Mouse (Mus musculus) cerebellum, adult (tissue): ENCODE data around the gene Myo1g.
"Not testable (repeated sequence)": the region's sequence is repeated elsewhere in the genome, so short reads cannot be mapped to it uniquely, and the experiment has no call there.

ENCODE experiments used
- ATAC-seq: cut with Nextera tagmentation; 2 replicates; pipeline ENCODE4 v1.9.2; 2017; ENCODE audit warnings: mild to moderate bottlenecking, moderate library complexity, mixed read lengths; ENCODE audit not compliant: insufficient number of reproducible peaks, low FRiP score, low TSS enrichment

Myo1g gene

GRCm38 (mm10) chr11:6530746-6531145 lies 10.0 kb upstream of the Myo1g start:
- ATAC-seq = no peak

DNA sequence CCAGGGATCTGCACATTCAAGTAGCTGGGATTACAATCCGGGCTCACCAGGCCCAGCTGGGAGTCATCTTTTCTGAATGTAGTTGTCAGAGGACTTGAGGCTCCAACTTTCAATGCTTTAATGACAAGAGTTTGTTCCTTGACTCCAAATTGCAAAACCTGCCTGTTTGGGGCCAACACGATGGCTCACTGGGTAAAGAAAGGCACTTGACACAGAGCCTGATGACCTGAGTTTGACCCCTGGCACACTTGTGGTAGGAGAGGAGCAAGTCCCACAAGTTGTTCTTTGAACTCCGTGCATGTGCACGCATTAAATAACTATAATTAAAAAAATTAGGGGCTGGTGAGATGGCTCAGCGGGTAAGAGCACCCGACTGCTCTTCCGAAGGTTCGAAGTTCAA lies 9.2 kb upstream of the Myo1g start:
- ATAC-seq = no peak

GRCm38 (mm10) chr11:6528186-6529006 lies 7.6 kb upstream of the Myo1g start:
- ATAC-seq = peak; percentile 92

GRCm38 (mm10) chr11:6527256-6528185 lies 6.8 kb upstream of the Myo1g start:
- ATAC-seq = no peak

DNA sequence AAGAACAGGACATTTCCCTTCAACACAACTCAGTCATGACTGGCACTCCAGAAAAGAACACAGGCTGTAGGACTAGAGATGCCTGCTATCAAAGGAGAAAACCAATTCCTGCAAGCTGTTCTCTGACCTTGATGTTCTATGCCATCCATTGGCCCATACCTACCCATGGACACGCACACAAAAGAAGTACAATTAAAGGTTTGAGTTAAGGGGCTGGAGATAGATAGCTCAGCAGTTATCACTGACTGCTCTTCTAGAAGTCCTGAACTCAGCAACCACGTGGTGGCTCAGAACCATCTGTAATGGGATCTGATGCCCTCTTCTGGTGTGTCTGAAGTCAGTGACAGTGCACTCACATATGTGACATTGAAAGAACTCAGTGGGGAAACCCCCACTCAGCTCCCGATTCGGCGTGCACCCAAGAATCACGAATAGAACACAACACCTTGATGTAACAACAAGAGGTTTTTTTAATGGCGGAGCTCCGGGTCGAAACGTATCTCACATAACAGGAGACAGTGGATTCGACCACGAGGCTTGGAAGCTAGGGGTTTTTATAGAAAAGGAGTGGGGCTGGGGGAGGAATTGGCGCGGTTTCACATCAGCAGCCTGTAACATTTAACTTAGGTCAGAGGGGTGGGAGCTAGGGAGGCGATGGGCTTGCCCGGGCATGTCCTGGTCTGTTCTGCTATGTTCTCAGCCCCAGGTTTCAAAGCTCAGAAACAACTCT lies 5.9 kb upstream of the Myo1g start:
- ATAC-seq = not testable (repeated sequence)

- ATAC-seq = no peak
These were observed 4.5 kb upstream of the Myo1g start for GRCm38 (mm10) chr11:6525241-6525640.

DNA sequence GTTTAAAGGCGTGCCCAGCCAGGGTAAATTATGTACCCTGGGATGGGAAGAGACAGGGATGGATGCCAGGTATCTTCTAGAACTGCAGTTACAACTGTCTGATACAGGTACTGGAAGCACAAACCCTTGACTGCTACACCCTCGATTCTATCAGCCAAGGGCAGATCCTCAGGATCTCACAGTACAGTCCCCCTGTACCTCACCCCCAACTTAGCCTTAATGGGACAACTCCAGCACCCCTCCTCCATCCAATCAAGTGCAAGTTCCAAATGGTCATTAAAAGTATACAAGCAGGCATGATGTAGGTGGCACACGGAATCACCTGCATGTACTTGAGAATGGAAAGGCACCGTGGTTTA lies 4.1 kb upstream of the Myo1g start:
- no peak for ATAC-seq

DNA sequence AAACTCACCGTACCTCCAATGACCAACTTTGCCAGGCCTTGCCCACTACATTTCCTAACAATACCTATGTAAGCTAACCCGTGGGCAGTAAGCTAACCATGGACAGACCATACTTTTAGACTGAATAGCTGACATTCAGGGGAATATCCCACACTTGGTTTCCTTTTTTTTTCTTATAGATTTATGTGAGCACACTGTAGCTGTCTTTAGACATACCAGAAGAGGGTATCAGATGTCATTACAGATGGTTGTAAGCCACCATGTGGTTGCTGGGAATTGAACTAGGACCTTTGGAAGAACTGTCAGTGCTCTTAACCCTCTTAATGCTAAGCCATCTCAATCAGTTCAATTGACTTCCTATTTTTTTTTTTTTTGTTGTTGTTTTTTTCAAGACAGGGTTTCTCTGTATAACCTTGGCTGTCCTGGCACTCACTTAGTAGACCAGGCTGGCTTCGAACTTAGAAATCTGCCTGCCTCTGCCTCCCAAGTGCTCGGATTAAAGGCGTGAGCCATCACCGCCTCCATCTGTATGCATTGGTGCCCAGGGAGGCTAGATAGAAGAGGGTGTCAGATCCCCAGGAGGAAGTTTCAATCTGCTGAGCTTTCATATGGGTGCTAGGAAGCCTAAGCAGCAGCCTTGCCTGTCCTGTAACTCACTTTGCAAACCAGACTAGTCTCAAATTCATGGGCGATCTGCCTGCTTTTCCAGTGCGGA lies 3.6 kb upstream of the Myo1g start:
- ATAC-seq = no peak

GRCm38 (mm10) chr11:6523662-6524088 lies 2.9 kb upstream of the Myo1g start:
- no peak for ATAC-seq

- no peak for ATAC-seq
These were observed 2.2 kb upstream of the Myo1g start for GRCm38 (mm10) chr11:6522782-6523525.

GRCm38 (mm10) chr11:6519491-6520033 lies 1.2 kb downstream of the Myo1g start:
- ATAC-seq = no peak

DNA sequence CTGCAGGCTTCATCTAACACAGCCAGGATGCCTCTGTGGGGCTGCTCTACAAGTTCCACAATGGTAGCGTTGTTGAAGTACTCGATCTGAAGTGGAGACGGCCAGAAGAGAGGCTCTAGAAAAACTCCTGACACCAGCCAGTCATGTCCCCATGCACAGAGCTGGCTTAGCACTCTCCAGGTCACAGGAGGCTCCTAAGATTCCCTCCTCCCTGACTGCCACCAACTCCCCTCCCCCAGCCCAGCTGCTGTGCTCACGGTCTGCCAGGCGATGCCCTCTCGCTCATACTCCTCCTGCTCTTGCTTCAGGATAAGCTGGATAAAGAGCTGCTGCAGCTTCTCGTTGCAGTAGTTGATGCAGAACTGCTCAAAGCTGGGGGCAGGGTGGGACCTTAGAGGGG lies 5.9 kb downstream of the Myo1g start:
- ATAC-seq = no peak

- no peak for ATAC-seq
These were observed 12.4 kb downstream of the Myo1g start for GRCm38 (mm10) chr11:6508269-6508876.

- no peak for ATAC-seq
These were observed 14.2 kb downstream of the Myo1g start for GRCm38 (mm10) chr11:6506516-6506915.

- ATAC-seq = no peak
These were observed 16.1 kb downstream of the Myo1g start for GRCm38 (mm10) chr11:6504689-6505088.

- ATAC-seq = peak; percentile 75; the same call in 1 of the 2 replicates
These were observed 16.5 kb downstream of the Myo1g start for GRCm38 (mm10) chr11:6504226-6504625.

GRCm38 (mm10) chr11:6502506-6502905 lies 18.3 kb downstream of the Myo1g start:
- no peak for ATAC-seq

- ATAC-seq = peak; percentile 68; the same call in 1 of the 2 replicates
These were observed 23.3 kb downstream of the Myo1g start for GRCm38 (mm10) chr11:6497311-6497948.
